Mouse (Mus musculus) heart, adult 2 months (tissue): ENCODE results near the gene Ss18l2. TPM values are rescaled to one million over a fixed set of nuclear protein-coding genes. Genes with fewer than 3 reads are reported as not detected.

ENCODE experiments used
- DNase-seq, 2 experiments: peaks; one replicate each; pipeline ENCODE4 v3.0.0; 2021
- H3K27ac ChIP-seq: fragments of 200-600 bp; 2 replicates; pipeline ENCODE4 v1.8.1; 2022
- H3K27me3 ChIP-seq: fragments of 200-500 bp; 2 replicates; pipeline ENCODE4 v1.6.1; 2012; ENCODE audit warnings: mild to moderate bottlenecking, low read length, inconsistent platforms, mixed read lengths; ENCODE audit not compliant: control insufficient read depth, insufficient read depth
- H3K36me3 ChIP-seq: fragments of 200-500 bp; 2 replicates; pipeline ENCODE4 v1.6.1; 2012; ENCODE audit warnings: low read length, inconsistent platforms; ENCODE audit not compliant: control insufficient read depth, insufficient read depth
- H3K4me1 ChIP-seq: fragments of 200-500 bp; 2 replicates; pipeline ENCODE4 v1.6.1; 2011; ENCODE audit warnings: low read length; ENCODE audit not compliant: control insufficient read depth, insufficient read depth
- H3K4me3 ChIP-seq: fragments of 200-600 bp; 2 replicates; pipeline ENCODE4 v1.8.1; 2022
- H3K79me2 ChIP-seq: fragments of 200-500 bp; replicated peaks from 2 replicates; pipeline ENCODE4 v1.6.1; 2012; ENCODE audit warnings: mild to moderate bottlenecking, inconsistent platforms, low read length, moderate library complexity, mixed read lengths; ENCODE audit not compliant: control insufficient read depth, insufficient read depth
- H3K9ac ChIP-seq: fragments of 200-500 bp; 2 replicates; pipeline ENCODE4 v1.6.1; 2012; ENCODE audit warnings: low read depth, mild to moderate bottlenecking, control low read depth, inconsistent platforms, low read length, mixed read lengths
- CTCF ChIP-seq: fragments of 200-600 bp; IDR thresholded peaks from 2 replicates; pipeline ENCODE4 v1.8.1; 2022; ENCODE audit warnings: antibody characterized with exemption, mild to moderate bottlenecking, moderate library complexity
- EP300 ChIP-seq: fragments of 200-500 bp; IDR thresholded peaks from 2 replicates; pipeline ENCODE4 v1.6.1; 2011; ENCODE audit warnings: low read depth, low read length, control low read depth; ENCODE audit not compliant: insufficient read depth
- POLR2A ChIP-seq: fragments of 200-500 bp; IDR thresholded peaks from 2 replicates; pipeline ENCODE4 v1.6.1; 2011; ENCODE audit warnings: mild to moderate bottlenecking, low read depth, low read length, control low read depth; ENCODE audit not compliant: insufficient read depth
- WGBS: fragments of 180-500 bp; shearing (Covaris S2); methylation state at CpG from one replicate; pipeline ENCODE4 v1.1.7; 2018; 5-methylcytosine and 5-hydroxymethylcytosine counted together
- intact Hi-C: fragments of 180-260 bp; cut with DNase I; formaldehyde crosslinking; loops from one replicate; pipeline ENCODE4 v1.15.1; 2025
- polyA plus RNA-seq: library from polyadenylated mRNA; depleted of rRNA; stranded (reverse); fragments of >200 nt; gene quantifications from 2 replicates; pipeline ENCODE4 v1.2.3, GENCODE M21; 2012
- total RNA-seq, 2 experiments: library from RNA; stranded (reverse); gene quantifications; 2 replicates each; pipeline ENCODE4 v1.2.3; 2021

Ss18l2 gene
- total and polyA plus RNA-seq, 3 experiments = 103 to 138 (median 125) TPM

DNA sequence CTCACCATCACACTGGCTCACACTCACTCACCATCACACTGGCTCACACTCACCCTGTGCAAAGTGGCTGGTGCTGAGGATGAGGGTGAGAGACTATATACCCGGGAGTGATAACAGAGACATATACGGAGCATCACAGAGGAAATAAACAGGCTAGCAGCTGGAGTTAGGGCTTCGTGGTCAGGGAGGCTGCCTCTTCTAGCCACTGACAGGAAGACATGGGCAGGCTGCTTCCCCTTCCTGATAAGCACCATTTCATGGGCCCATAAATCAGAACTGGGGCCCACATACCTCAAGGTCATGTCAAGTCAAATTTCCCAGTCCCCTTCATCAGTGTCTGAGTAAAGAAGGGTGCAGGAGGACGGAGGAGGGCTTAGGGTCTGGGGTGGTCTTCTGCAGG, 33.1 kb upstream of the Ss18l2 start:
- Histone ChIP-seq H3K27me3 (no peaks in the 10 kb centered on the region), H3K36me3 (no peaks in the 10 kb centered on the region), H3K4me1 (peaks cover 4% of the 10 kb centered on the region), H3K27ac (no peak overlapping the region), H3K4me3 (no peak overlapping the region), H3K9ac (no peak overlapping the region), H3K79me2 (no peaks in the 10 kb centered on the region)
- 39% methylated on average over 4 of the region's 4 CpGs for WGBS
- no peak for DNase-seq
- TF ChIP-seq EP300 (no peak), POLR2A (no peak), CTCF (no peak)
- intact Hi-C loops = no loop called here

- Histone ChIP-seq H3K79me2 (no peaks in the 10 kb centered on the region), H3K4me1 (peaks cover 2% of the 10 kb centered on the region), H3K36me3 (no peaks in the 10 kb centered on the region), H3K9ac (no peak overlapping the region), H3K27ac (no peak overlapping the region), H3K4me3 (no peak overlapping the region), H3K27me3 (no peaks in the 10 kb centered on the region)
- DNase-seq = no peak
- WGBS = 53% methylated on average over 8 of the region's 8 CpGs
- TF ChIP-seq CTCF (no peak), EP300 (no peak), POLR2A (no peak)
- intact Hi-C loops = no loop called here
Observed at GRCm38 (mm10) chr9:121677476-121677875, 32.7 kb upstream of the Ss18l2 start.

DNA sequence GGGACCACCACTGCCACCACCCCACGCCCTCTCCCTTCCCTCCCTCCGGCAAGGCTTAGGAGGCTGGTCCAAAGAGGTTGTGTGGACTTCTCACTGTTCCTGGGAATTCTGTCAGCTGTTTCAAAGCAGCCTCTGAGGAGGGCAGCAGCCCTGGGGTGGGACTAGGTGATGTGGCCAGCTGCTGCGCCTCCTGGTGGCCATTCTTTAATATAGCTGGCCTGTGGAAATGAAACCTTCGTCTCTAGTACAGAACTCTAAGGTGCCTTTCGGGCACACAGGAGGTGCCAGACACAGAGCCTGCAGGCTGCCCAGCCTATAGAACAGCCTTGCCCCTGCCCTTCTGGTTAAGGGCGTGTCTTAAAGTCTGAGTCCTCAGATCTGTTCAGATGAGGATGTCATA, 30.6 kb upstream of the Ss18l2 start:
- no peaks in the 10 kb centered on the region; the same call in 1 of the 2 replicates for H3K4me1 ChIP-seq
- no peak overlapping the region for H3K27ac ChIP-seq
- intact Hi-C loops = loop anchor here (2.0 kb wide), 1 partner anchor 37 kb away; the partner anchor contains the start of genes Lyzl4 and Vipr1
- H3K27me3 ChIP-seq = no peaks in the 10 kb centered on the region
- H3K36me3 ChIP-seq = no peaks in the 10 kb centered on the region
- WGBS = 24% methylated on average over 6 of the region's 6 CpGs
- DNase-seq = peak; percentile 57 to 60
- no peak for TF ChIP-seq POLR2A
- TF ChIP-seq EP300 = 0 out of 2 replicates have a peak, but pooled peaks have one; percentile 38
- TF ChIP-seq CTCF = peak; percentile 86
- no peak overlapping the region for H3K4me3 ChIP-seq
- H3K9ac ChIP-seq = no peak overlapping the region
- no peaks in the 10 kb centered on the region for H3K79me2 ChIP-seq

DNA sequence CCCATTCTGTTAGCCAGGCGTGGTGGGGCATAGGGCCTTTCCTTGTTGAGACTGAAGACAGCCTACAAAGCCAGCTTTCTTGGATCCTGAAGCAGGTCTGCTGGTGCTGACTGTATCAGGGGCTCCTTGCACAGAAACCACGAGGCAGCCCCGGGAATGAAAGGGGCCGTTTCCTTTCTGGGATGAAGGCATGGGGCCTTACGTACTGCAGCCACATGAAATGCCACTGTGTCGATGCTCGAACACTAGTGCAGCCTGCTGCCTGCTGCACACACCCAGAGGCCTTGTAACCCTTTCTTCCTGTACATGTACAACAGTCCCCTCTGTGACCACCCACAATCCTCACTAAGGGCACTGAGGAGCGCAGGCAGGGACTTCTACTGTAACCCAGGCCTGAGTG, 28.9 kb upstream of the Ss18l2 start:
- DNase-seq = no peak
- TF ChIP-seq CTCF = no peak
- no peak for TF ChIP-seq POLR2A
- no peak for TF ChIP-seq EP300
- Histone ChIP-seq H3K4me1 (no peaks in the 10 kb centered on the region; the same call in 1 of the 2 replicates), H3K4me3 (no peak overlapping the region), H3K9ac (no peak overlapping the region), H3K36me3 (no peaks in the 10 kb centered on the region), H3K27me3 (no peaks in the 10 kb centered on the region), H3K79me2 (no peaks in the 10 kb centered on the region), H3K27ac (no peak overlapping the region)
- intact Hi-C loops = no loop called here
- 74% methylated on average over 8 of the region's 8 CpGs for WGBS

DNA sequence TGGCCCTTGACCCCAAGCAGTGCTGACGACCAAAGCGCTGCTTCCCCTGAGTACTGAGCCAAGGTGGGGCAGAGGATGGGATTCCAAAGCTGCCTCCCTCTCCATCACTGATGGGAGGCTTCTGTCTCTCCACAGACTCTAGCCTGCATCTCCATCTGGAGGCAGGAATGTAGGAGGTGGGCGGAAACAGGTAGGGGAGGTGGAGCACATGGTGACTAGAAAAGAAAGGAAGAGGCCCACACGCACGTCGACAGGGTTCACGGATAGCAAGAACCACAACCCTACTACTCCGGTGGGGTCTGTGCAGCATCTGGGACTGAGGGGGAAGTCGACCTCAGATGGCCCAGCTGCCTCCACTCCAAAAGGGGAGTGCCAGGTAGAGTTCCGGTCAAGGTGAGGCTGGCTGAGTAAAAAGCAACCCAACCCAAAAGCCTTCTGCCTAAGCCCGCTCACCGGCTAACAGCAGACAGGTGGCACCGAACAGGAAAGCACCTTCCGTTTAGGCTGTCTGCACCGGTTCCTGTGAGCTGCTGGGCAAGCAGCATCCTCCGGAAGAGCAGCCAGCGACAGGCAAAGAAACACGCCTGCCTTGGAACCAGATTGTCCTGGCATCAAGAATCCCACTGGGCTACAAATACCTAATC, 28.0 kb upstream of the Ss18l2 start:
- no peak for DNase-seq
- intact Hi-C loops = no loop called here
- Histone ChIP-seq H3K27me3 (no peaks in the 10 kb centered on the region), H3K4me1 (no peaks in the 10 kb centered on the region), H3K36me3 (no peaks in the 10 kb centered on the region), H3K9ac (no peak overlapping the region), H3K27ac (no peak overlapping the region), H3K79me2 (no peaks in the 10 kb centered on the region), H3K4me3 (no peak overlapping the region)
- 78% methylated on average over 18 of the region's 18 CpGs for WGBS
- TF ChIP-seq CTCF (no peak), POLR2A (no peak), EP300 (no peak)

DNA sequence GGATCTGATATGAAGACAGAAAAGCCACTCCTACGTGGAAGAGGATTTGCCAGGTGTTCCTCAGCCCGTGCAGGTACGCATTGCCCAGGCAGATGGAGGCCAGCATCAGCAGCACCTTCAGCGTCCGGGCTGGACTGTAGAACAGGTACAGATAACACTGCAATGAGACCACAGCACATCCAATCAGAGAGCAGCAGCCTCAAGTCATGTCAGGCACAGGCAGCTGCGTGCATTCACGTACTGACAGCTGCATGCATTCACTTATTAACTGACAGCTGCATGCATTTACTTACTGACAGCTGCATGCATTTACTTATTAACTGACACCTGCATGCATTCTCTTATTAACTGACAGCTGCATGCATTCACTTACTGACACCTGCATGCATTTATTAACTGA, 25.4 kb upstream of the Ss18l2 start:
- Histone ChIP-seq H3K27me3 (no peaks in the 10 kb centered on the region), H3K27ac (no peak overlapping the region), H3K4me1 (no peaks in the 10 kb centered on the region), H3K4me3 (no peak overlapping the region), H3K79me2 (no peaks in the 10 kb centered on the region), H3K36me3 (no peaks in the 10 kb centered on the region), H3K9ac (no peak overlapping the region)
- intact Hi-C loops = no loop called here
- no peak for TF ChIP-seq POLR2A
- DNase-seq = no peak
- 85% methylated on average over 7 of the region's 7 CpGs for WGBS

DNA sequence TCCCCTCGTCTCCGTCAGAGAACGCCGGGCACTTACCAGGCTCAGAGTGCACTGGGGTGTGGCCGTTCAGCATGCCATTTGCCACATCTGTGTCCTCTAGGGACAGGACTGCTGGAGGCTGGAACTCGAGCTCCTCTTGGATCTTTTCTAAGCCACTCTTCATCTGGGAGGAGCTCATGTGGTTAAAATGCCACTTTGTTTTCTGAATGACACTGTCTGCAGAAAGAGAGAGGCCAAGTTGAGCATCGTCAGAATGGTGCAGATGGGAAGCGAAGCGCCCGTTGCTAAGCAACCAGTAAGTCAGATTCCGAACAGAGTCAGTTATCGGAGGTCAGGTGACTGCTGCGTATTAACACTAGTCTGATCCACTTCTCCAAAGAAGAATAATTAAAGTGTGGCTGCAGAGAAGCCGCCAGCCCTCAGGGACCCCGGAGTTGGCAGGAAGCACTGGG, 19.9 kb upstream of the Ss18l2 start:
- H3K79me2 ChIP-seq = no peaks in the 10 kb centered on the region
- no peak overlapping the region for H3K9ac ChIP-seq
- intact Hi-C loops = no loop called here
- DNase-seq = no peak
- no peaks in the 10 kb centered on the region for H3K36me3 ChIP-seq
- no peaks in the 10 kb centered on the region for H3K4me1 ChIP-seq
- no peak overlapping the region for H3K4me3 ChIP-seq
- TF ChIP-seq CTCF (no peak), POLR2A (no peak), EP300 (no peak)
- 83% methylated on average over 15 of the region's 15 CpGs for WGBS
- H3K27ac ChIP-seq = no peak overlapping the region
- no peaks in the 10 kb centered on the region for H3K27me3 ChIP-seq
